Mouse (Mus musculus) stomach, postnatal 0 days (tissue): ENCODE data around the gene Col25a1. TPM values are rescaled to one million over a fixed set of nuclear protein-coding genes. Genes with fewer than 3 reads are reported as not detected.

Experiments used
- ATAC-seq: fragments of 200-750 bp; cut with Nextera tagmentation; 2 replicates; pipeline ENCODE4 v1.8.0; 2017; ENCODE audit not compliant: low FRiP score, low TSS enrichment
- DNase-seq: peaks from one replicate; pipeline ENCODE4 v3.0.0-alpha.2; 2016; ENCODE audit warnings: low spot score
- H3K27ac ChIP-seq: fragments of 300-500 bp; sonication (generic); replicated peaks from 2 replicates; pipeline ENCODE4 v1.5.1; 2014; ENCODE audit warnings: mild to moderate bottlenecking, control low read depth
- H3K27me3 ChIP-seq: fragments of 300-500 bp; sonication (generic); 2 replicates; pipeline ENCODE4 v1.6.1; 2014; ENCODE audit warnings: low read length; ENCODE audit not compliant: control insufficient read depth, insufficient read depth
- H3K36me3 ChIP-seq: fragments of 300-500 bp; sonication (generic); 2 replicates; pipeline ENCODE4 v1.6.1; 2014; ENCODE audit warnings: low read length, mixed read lengths; ENCODE audit not compliant: control insufficient read depth, insufficient read depth
- H3K4me1 ChIP-seq: fragments of 300-500 bp; sonication (generic); replicated peaks from 2 replicates; pipeline ENCODE4 v1.6.1; 2014; ENCODE audit warnings: antibody characterized with exemption; ENCODE audit not compliant: control insufficient read depth, insufficient read depth
- H3K4me2 ChIP-seq: fragments of 300-500 bp; sonication (generic); replicated peaks from 2 replicates; pipeline ENCODE4 v1.6.1; 2014; ENCODE audit warnings: low read depth, mild to moderate bottlenecking, control low read depth, moderate library complexity
- H3K4me3 ChIP-seq: fragments of 300-500 bp; sonication (generic); 2 replicates; pipeline ENCODE4 v1.5.1; 2014; ENCODE audit warnings: low read depth, low read length, control low read depth
- H3K9ac ChIP-seq: fragments of 300-500 bp; sonication (generic); 2 replicates; pipeline ENCODE4 v1.6.1; 2014; ENCODE audit warnings: mild to moderate bottlenecking, low read length, control low read depth, mixed read lengths
- H3K9me3 ChIP-seq: fragments of 300-500 bp; sonication (generic); 2 replicates; pipeline ENCODE4 v1.6.1; 2016; ENCODE audit warnings: low read length; ENCODE audit not compliant: control insufficient read depth
- CTCF ChIP-seq: IDR thresholded peaks from 2 replicates; pipeline ENCODE4 v1.5.1; 2016; ENCODE audit warnings: antibody characterized with exemption, low read depth, mild to moderate bottlenecking, moderate library complexity
- EP300 ChIP-seq: optimal IDR thresholded peaks from 2 replicates; pipeline ENCODE3; 2016; ENCODE audit warnings: antibody characterized with exemption
- WGBS: fragments of 180-500 bp; shearing (Covaris S2); extraction: QIAGEN DNeasy Blood & Tissue Kit; methylation state at CpG from one replicate; pipeline ENCODE4 v1.1.7; 2014; 5-methylcytosine and 5-hydroxymethylcytosine counted together
- polyA plus RNA-seq: library from polyadenylated mRNA; unstranded; fragments of >200 nt; fragmentation: Nextera tagmentation; extraction: Ambion mirVana; gene quantifications from 2 replicates; pipeline ENCODE4 v1.2.1, GENCODE M21; 2015

Col25a1 gene
- polyA plus RNA-seq, 1 experiment from 2014 or later: 1.3 TPM

- no peak for ATAC-seq
- no peak overlapping the region for H3K4me2 ChIP-seq
- no peak overlapping the region for H3K4me3 ChIP-seq
- no peaks in the 10 kb centered on the region for H3K36me3 ChIP-seq
- no peaks in the 10 kb centered on the region for H3K27me3 ChIP-seq
- H3K9ac ChIP-seq: no peak overlapping the region
- DNase-seq: no peak
- no peaks in the 10 kb centered on the region for H3K9me3 ChIP-seq
- H3K4me1 ChIP-seq: no peaks in the 10 kb centered on the region
- TF ChIP-seq CTCF: no peak
- TF ChIP-seq EP300: no peak
- H3K27ac ChIP-seq: no peak overlapping the region
- 73% methylated on average over 5 of the region's 5 CpGs for WGBS
Observed at GRCm38 (mm10) chr3:130094125-130094704, 37.1 kb upstream of the Col25a1 start.

GRCm38 (mm10) chr3:130095160-130095781, 36.0 kb upstream of the Col25a1 start:
- no peak overlapping the region for H3K4me2 ChIP-seq
- ATAC-seq (0 out of 2 replicates have a peak, but pooled peaks have one; percentile 29), DNase-seq (peak; percentile 32)
- no peak overlapping the region for H3K9ac ChIP-seq
- no peaks in the 10 kb centered on the region for H3K36me3 ChIP-seq
- no peak overlapping the region for H3K27ac ChIP-seq
- H3K4me1 ChIP-seq: no peaks in the 10 kb centered on the region
- no peak for TF ChIP-seq EP300
- TF ChIP-seq CTCF: peak; percentile 87
- H3K4me3 ChIP-seq: no peak overlapping the region
- H3K27me3 ChIP-seq: no peaks in the 10 kb centered on the region
- WGBS: 40% methylated on average over 5 of the region's 5 CpGs
- H3K9me3 ChIP-seq: no peaks in the 10 kb centered on the region

- H3K27me3 ChIP-seq: no peaks in the 10 kb centered on the region
- 72% methylated on average over 8 of the region's 8 CpGs for WGBS
- TF ChIP-seq EP300 (no peak), CTCF (peak; percentile 56)
Observed at GRCm38 (mm10) chr3:130103486-130103885, 27.8 kb upstream of the Col25a1 start.

GRCm38 (mm10) chr3:130104471-130104870, 26.8 kb upstream of the Col25a1 start:
- H3K36me3 ChIP-seq: no peaks in the 10 kb centered on the region
- no peaks in the 10 kb centered on the region for H3K9me3 ChIP-seq
- no peaks in the 10 kb centered on the region for H3K27me3 ChIP-seq
- H3K4me3 ChIP-seq: no peak overlapping the region
- no peak for ATAC-seq
- no peak for DNase-seq
- WGBS: 63% methylated on average over 9 of the region's 9 CpGs
- no peaks in the 10 kb centered on the region for H3K4me1 ChIP-seq
- no peak overlapping the region for H3K9ac ChIP-seq
- no peak overlapping the region for H3K27ac ChIP-seq
- TF ChIP-seq EP300 (no peak), CTCF (no peak)
- no peak overlapping the region for H3K4me2 ChIP-seq

More at GRCm38 (mm10) chr3:130103486-130103885, 27.8 kb upstream of the Col25a1 start:
- no peak overlapping the region for H3K27ac ChIP-seq
- H3K4me1 ChIP-seq: no peaks in the 10 kb centered on the region
- DNase-seq: no peak
- no peaks in the 10 kb centered on the region for H3K9me3 ChIP-seq
- no peak overlapping the region for H3K4me3 ChIP-seq
- no peak overlapping the region for H3K4me2 ChIP-seq
- H3K9ac ChIP-seq: no peak overlapping the region
- no peaks in the 10 kb centered on the region for H3K36me3 ChIP-seq
- ATAC-seq: no peak

GRCm38 (mm10) chr3:130116886-130117285, 14.4 kb upstream of the Col25a1 start:
- no peak for ATAC-seq
- Histone ChIP-seq H3K4me3 (no peak overlapping the region), H3K27me3 (no peaks in the 10 kb centered on the region), H3K36me3 (no peaks in the 10 kb centered on the region), H3K4me2 (no peak overlapping the region), H3K9ac (no peak overlapping the region), H3K4me1 (no peaks in the 10 kb centered on the region), H3K9me3 (no peaks in the 10 kb centered on the region), H3K27ac (no peak overlapping the region)
- no peak for DNase-seq
- 77% methylated on average over 6 of the region's 6 CpGs for WGBS
- TF ChIP-seq CTCF (no peak), EP300 (no peak)

- 72% methylated on average over 8 of the region's 8 CpGs for WGBS
- Histone ChIP-seq H3K27ac (no peak overlapping the region), H3K9ac (no peak overlapping the region), H3K27me3 (no peaks in the 10 kb centered on the region), H3K36me3 (no peaks in the 10 kb centered on the region), H3K4me1 (no peaks in the 10 kb centered on the region), H3K9me3 (no peaks in the 10 kb centered on the region), H3K4me3 (no peak overlapping the region), H3K4me2 (no peak overlapping the region)
- DNase-seq (no peak), ATAC-seq (no peak)
- no peak for TF ChIP-seq EP300
- TF ChIP-seq CTCF: no peak
Observed at GRCm38 (mm10) chr3:130127840-130128239, 3.5 kb upstream of the Col25a1 start.
